Mouse (Mus musculus) lung, postnatal 0 days (tissue): ENCODE results near the gene Pcnx4. TPM values are rescaled to one million over a fixed set of nuclear protein-coding genes. Genes with fewer than 3 reads are reported as not detected.

ENCODE experiments used
- ATAC-seq: fragments of 200-750 bp; cut with Nextera tagmentation; 2 replicates; pipeline ENCODE4 v1.8.0; 2017; ENCODE audit warnings: moderate library complexity
- DNase-seq: peaks from one replicate; pipeline ENCODE4 v3.0.0-alpha.2; 2016; ENCODE audit warnings: low spot score
- H3K27ac ChIP-seq: fragments of 300-500 bp; sonication (generic); 2 replicates; pipeline ENCODE4 v1.5.1; 2014; ENCODE audit warnings: antibody characterized with exemption, mild to moderate bottlenecking, low read length, mixed read lengths
- H3K27me3 ChIP-seq: fragments of 300-500 bp; sonication (generic); replicated peaks from 2 replicates; pipeline ENCODE4 v1.6.1; 2014; ENCODE audit warnings: low read length, mixed read lengths; ENCODE audit not compliant: insufficient read depth
- H3K36me3 ChIP-seq: fragments of 300-500 bp; sonication (generic); 2 replicates; pipeline ENCODE4 v1.6.1; 2014; ENCODE audit warnings: low read length, mixed read lengths; ENCODE audit not compliant: insufficient read depth
- H3K4me1 ChIP-seq: fragments of 300-500 bp; sonication (generic); 2 replicates; pipeline ENCODE4 v1.6.1; 2014; ENCODE audit warnings: antibody characterized with exemption, low read depth, low read length, mixed read lengths; ENCODE audit not compliant: insufficient read depth
- H3K4me2 ChIP-seq: fragments of 300-500 bp; sonication (generic); replicated peaks from 2 replicates; pipeline ENCODE4 v1.6.1; 2014; ENCODE audit warnings: low read depth, mild to moderate bottlenecking, low read length, moderate library complexity, mixed read lengths
- H3K4me3 ChIP-seq: fragments of 300-500 bp; sonication (generic); 2 replicates; pipeline ENCODE4 v1.5.1; 2014; ENCODE audit warnings: low read depth, low read length
- H3K9ac ChIP-seq: fragments of 300-500 bp; sonication (generic); replicated peaks from 2 replicates; pipeline ENCODE4 v1.6.1; 2014; ENCODE audit warnings: low read depth, mild to moderate bottlenecking
- H3K9me3 ChIP-seq: fragments of 300-500 bp; sonication (generic); 2 replicates; pipeline ENCODE4 v1.6.1; 2016; ENCODE audit warnings: low read length, mixed read lengths
- CTCF ChIP-seq: IDR thresholded peaks from 2 replicates; pipeline ENCODE4 v1.5.1; 2016; ENCODE audit warnings: antibody characterized with exemption, mild to moderate bottlenecking
- EP300 ChIP-seq: IDR thresholded peaks from 2 replicates; pipeline ENCODE4 v1.6.1; 2016; ENCODE audit warnings: antibody characterized with exemption, mild to moderate bottlenecking, control low read depth
- WGBS: fragments of 180-500 bp; shearing (Covaris S2); extraction: QIAGEN DNeasy Blood & Tissue Kit; methylation state at CpG from one replicate; pipeline ENCODE4 v1.1.7; 2014; 5-methylcytosine and 5-hydroxymethylcytosine counted together
- polyA plus RNA-seq: library from polyadenylated mRNA; unstranded; fragments of >200 nt; fragmentation: Nextera tagmentation; extraction: Ambion mirVana; gene quantifications from 2 replicates; pipeline ENCODE4 v1.2.1, GENCODE M21; 2015

Pcnx4 gene
- polyA plus RNA-seq, 1 experiment from 2014 or later, result 7.0 TPM

- H3K4me2 ChIP-seq, result no peak overlapping the region
- H3K9ac ChIP-seq, result no peak overlapping the region
- H3K27me3 ChIP-seq, result no peaks in the 10 kb centered on the region
- no peak for DNase-seq
- H3K4me1 ChIP-seq, result no peaks in the 10 kb centered on the region
- no peaks in the 10 kb centered on the region for H3K36me3 ChIP-seq
- WGBS, result 63% methylated on average over 5 of the region's 5 CpGs
- TF ChIP-seq CTCF (no peak), EP300 (no peak)
- no peak overlapping the region for H3K4me3 ChIP-seq
- no peak for ATAC-seq
- no peaks in the 10 kb centered on the region for H3K9me3 ChIP-seq
- no peak overlapping the region for H3K27ac ChIP-seq
These were observed 86.8 kb downstream of the Pcnx4 start for GRCm38 (mm10) chr12:72622853-72623496.

GRCm38 (mm10) chr12:72628751-72629150, 92.6 kb downstream of the Pcnx4 start:
- DNase-seq (no peak), ATAC-seq (no peak)
- Histone ChIP-seq H3K9ac (no peak overlapping the region), H3K4me1 (no peaks in the 10 kb centered on the region), H3K4me2 (no peak overlapping the region), H3K36me3 (no peaks in the 10 kb centered on the region), H3K27me3 (no peaks in the 10 kb centered on the region), H3K27ac (no peak overlapping the region), H3K4me3 (no peak overlapping the region), H3K9me3 (no peaks in the 10 kb centered on the region)
- WGBS, result 86% methylated on average over 7 of the region's 7 CpGs
- TF ChIP-seq CTCF, result no peak

Other genes starting within 250 kb of the Pcnx4 start
- gene Rtn1, start 127.3 kb upstream of the Pcnx4 start, polyA plus RNA-seq, result 12.2 and 13.4 TPM in 2 replicates
- gene Lrrc9, start 94.5 kb upstream of the Pcnx4 start, polyA plus RNA-seq, result 0.95 and 1.2 TPM in 2 replicates
- gene Gm4756, start 113.3 kb downstream of the Pcnx4 start, polyA plus RNA-seq, result 0.15 TPM in 1 of 2 replicates, not detected in the other
- gene Dhrs7, start 128.5 kb downstream of the Pcnx4 start, polyA plus RNA-seq, result 102 and 111 TPM in 2 replicates
- 54.4 and 57.0 TPM in 2 replicates for gene Ppm1a, start 221.1 kb downstream of the Pcnx4 start, polyA plus RNA-seq